Mouse (Mus musculus) midbrain, embryonic 10.5 days (tissue): ENCODE measurements around the gene Gm13539. TPM values are rescaled to one million over a fixed set of nuclear protein-coding genes. Genes with fewer than 3 reads are reported as not detected.
"Not testable (repeated sequence)": the region's sequence is repeated elsewhere in the genome, so short reads cannot be mapped to it uniquely, and the experiment has no call there.

ENCODE experiments used
- DNase-seq: peaks from one replicate; pipeline ENCODE4 v3.0.0-alpha.2; 2017; ENCODE audit warnings: low spot score
- H3K27ac ChIP-seq: fragments of 300-500 bp; sonication (generic); replicated peaks from 2 replicates; pipeline ENCODE4 v1.5.1; 2016; ENCODE audit warnings: mild to moderate bottlenecking
- H3K27me3 ChIP-seq: fragments of 300-500 bp; sonication (generic); 2 replicates; pipeline ENCODE4 v1.6.1; 2016; ENCODE audit warnings: low read depth, mild to moderate bottlenecking; ENCODE audit not compliant: poor library complexity, severe bottlenecking
- H3K36me3 ChIP-seq: fragments of 300-500 bp; sonication (generic); 2 replicates; pipeline ENCODE4 v1.6.1; 2016; ENCODE audit warnings: mild to moderate bottlenecking, moderate library complexity
- H3K4me1 ChIP-seq: fragments of 300-500 bp; sonication (generic); 2 replicates; pipeline ENCODE4 v1.6.1; 2016
- H3K4me3 ChIP-seq: fragments of 300-500 bp; sonication (generic); 2 replicates; pipeline ENCODE4 v1.5.1; 2016; ENCODE audit warnings: mild to moderate bottlenecking, moderate library complexity
- H3K9me3 ChIP-seq: fragments of 300-500 bp; sonication (generic); replicated peaks from 2 replicates; pipeline ENCODE4 v1.6.1; 2016; ENCODE audit warnings: mild to moderate bottlenecking
- WGBS: fragments of 180-500 bp; shearing (Covaris S2); methylation state at CpG from one replicate; pipeline ENCODE4 v1.1.7; 2016; 5-methylcytosine and 5-hydroxymethylcytosine counted together
- polyA plus RNA-seq: library from polyadenylated mRNA; unstranded; fragments of >200 nt; fragmentation: Nextera tagmentation; extraction: Ambion mirVana; gene quantifications from 2 replicates; pipeline ENCODE4 v1.2.1, GENCODE M21; 2016

Gm13539 gene
- polyA plus RNA-seq, 1 experiment from 2014 or later, result not detected

- DNase-seq, result no peak
- no peak overlapping the region for H3K27ac ChIP-seq
- no peaks in the 10 kb centered on the region for H3K27me3 ChIP-seq
- H3K4me1 ChIP-seq, result peaks cover 9% of the 10 kb centered on the region
- H3K36me3 ChIP-seq, result no peaks in the 10 kb centered on the region
- 72% methylated on average over 4 of the region's 4 CpGs for WGBS
- no peak overlapping the region for H3K4me3 ChIP-seq
- no peaks in the 10 kb centered on the region for H3K9me3 ChIP-seq
These were observed 1.1 kb upstream of the Gm13539 start for GRCm38 (mm10) chr2:25780921-25781320.

- no peak for DNase-seq
- Histone ChIP-seq H3K27me3 (no peaks in the 10 kb centered on the region), H3K9me3 (no peaks in the 10 kb centered on the region), H3K36me3 (no peaks in the 10 kb centered on the region), H3K27ac (peak overlapping the region; percentile 55; the same call in 1 of the 2 replicates), H3K4me1 (peaks cover 12% of the 10 kb centered on the region), H3K4me3 (no peak overlapping the region)
- 75% methylated on average over 5 of the region's 5 CpGs for WGBS
These were observed 3.7 kb downstream of the Gm13539 start for GRCm38 (mm10) chr2:25785573-25786322.

GRCm38 (mm10) chr2:25789092-25789491 is 7.0 kb downstream of the Gm13539 start:
- DNase-seq, result no peak
- H3K4me1 ChIP-seq, result peaks cover 12% of the 10 kb centered on the region
- 93% methylated on average over 3 of the region's 3 CpGs for WGBS
- H3K27me3 ChIP-seq, result no peaks in the 10 kb centered on the region
- H3K4me3 ChIP-seq, result no peak overlapping the region
- no peaks in the 10 kb centered on the region for H3K36me3 ChIP-seq
- H3K27ac ChIP-seq, result no peak overlapping the region
- no peaks in the 10 kb centered on the region for H3K9me3 ChIP-seq

GRCm38 (mm10) chr2:25797635-25798034 is 15.6 kb downstream of the Gm13539 start:
- no peaks in the 10 kb centered on the region for H3K27me3 ChIP-seq
- H3K27ac ChIP-seq, result no peak overlapping the region
- no peak for DNase-seq
- 47% methylated on average over 2 of the region's 2 CpGs for WGBS
- no peaks in the 10 kb centered on the region for H3K9me3 ChIP-seq
- H3K4me3 ChIP-seq, result no peak overlapping the region
- H3K4me1 ChIP-seq, result peaks cover 14% of the 10 kb centered on the region
- no peaks in the 10 kb centered on the region for H3K36me3 ChIP-seq

DNA sequence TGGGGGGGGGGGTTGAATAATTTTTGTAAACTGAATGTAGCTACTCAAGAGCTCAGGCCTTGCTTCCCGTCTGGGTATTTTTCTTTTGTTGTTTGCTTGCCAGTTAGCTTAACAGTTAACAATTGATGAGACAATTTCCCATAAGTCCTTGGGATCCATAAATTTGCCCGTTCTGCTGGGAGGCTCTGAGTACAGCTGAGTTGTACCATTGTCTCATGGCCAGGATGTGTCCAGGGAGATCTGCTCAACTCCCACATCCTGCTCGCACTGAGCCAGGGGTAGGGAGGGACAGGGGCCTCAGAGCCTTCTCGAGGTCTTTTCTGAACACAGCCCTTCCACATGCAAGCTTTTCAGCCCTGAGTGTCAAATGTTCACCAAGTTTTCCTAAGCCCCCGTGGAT is 16.0 kb downstream of the Gm13539 start:
- Histone ChIP-seq H3K4me3 (no peak overlapping the region), H3K27ac (0 out of 2 replicates have a peak overlapping the region, but pooled peaks have one; percentile 52), H3K27me3 (no peaks in the 10 kb centered on the region), H3K4me1 (peaks cover 14% of the 10 kb centered on the region), H3K9me3 (no peaks in the 10 kb centered on the region), H3K36me3 (no peaks in the 10 kb centered on the region)
- WGBS, result 55% methylated on average over 5 of the region's 5 CpGs
- DNase-seq, result no peak

DNA sequence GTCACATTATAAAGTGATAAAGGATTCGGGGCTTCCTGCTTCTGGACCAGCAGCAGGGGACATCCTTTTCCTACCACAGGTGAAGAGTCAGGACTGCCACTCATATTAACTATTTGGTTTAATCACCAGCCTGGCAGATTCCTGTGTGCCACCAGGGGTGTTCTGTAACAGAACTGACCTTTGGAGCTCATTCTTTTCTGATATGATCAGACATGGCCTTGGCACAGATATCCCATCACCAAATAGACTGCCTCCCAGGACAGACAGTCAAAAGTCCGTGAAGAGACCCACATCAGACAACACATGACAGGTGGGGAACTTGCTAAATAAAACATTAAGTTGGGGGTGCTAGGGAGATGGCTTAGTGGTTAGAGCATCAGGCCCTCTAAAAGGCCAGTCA is 29.7 kb downstream of the Gm13539 start:
- Histone ChIP-seq H3K27ac (no peak overlapping the region), H3K9me3 (no peaks in the 10 kb centered on the region), H3K4me1 (no peaks in the 10 kb centered on the region), H3K36me3 (no peaks in the 10 kb centered on the region), H3K4me3 (no peak overlapping the region), H3K27me3 (no peaks in the 10 kb centered on the region)
- 80% methylated on average over 2 of the region's 2 CpGs for WGBS
- DNase-seq, result no peak

- H3K27me3 ChIP-seq, result no peaks in the 10 kb centered on the region
- no peaks in the 10 kb centered on the region for H3K4me1 ChIP-seq
- no peaks in the 10 kb centered on the region for H3K9me3 ChIP-seq
- no peak overlapping the region for H3K4me3 ChIP-seq
- DNase-seq, result no peak
- 77% methylated on average over 5 of the region's 5 CpGs for WGBS
- H3K27ac ChIP-seq, result no peak overlapping the region
- H3K36me3 ChIP-seq, result no peaks in the 10 kb centered on the region
These were observed 31.3 kb downstream of the Gm13539 start for GRCm38 (mm10) chr2:25813364-25813763.

DNA sequence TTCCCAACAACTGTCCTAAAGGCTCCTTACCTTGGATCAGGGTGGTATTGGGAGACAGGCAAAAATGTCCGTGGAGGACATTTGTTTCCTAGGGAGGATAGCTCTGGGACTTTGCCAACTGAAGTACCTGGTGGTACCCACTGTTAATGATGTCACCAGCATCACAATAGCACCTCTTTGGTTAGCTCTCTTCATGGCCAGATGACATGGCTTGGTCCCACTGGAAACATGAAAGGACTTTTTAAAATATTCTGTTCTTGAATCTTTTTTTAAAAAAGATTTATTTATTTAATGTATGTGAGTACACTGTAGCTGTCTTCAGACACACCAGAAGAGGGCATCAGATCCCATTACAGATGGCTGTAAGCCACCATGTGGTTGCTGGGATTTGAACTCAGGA is 33.7 kb downstream of the Gm13539 start, which contains the start of gene Glt6d1:
Gene Glt6d1, minus strand, starts transcription at position 101 of the 400 bp plus-strand sequence.
- not testable (repeated sequence) for H3K27me3 ChIP-seq, H3K4me1 ChIP-seq, H3K36me3 ChIP-seq, H3K9me3 ChIP-seq, H3K4me3 ChIP-seq, DNase-seq, H3K27ac ChIP-seq
- WGBS, result 80% methylated on average over 1 of the region's 1 CpGs

DNA sequence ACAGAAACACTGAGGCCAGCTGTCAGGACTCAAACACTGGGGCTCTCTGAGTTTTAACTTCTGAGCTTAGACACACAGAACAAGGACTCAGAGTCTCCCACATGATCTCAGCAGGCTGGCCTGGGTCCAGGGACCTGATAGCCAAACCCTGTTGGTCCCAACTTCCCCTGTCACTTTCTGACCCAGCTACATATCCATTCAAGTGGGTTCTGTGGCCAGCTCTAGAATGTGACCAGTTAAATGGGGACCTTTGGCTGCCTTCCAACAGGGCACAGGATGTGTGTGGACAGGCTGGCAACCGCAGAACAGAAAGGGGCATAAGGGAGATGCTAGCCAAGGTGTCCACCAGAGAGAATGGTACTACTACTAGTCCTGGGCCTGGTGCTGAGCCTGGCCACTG is 40.7 kb downstream of the Gm13539 start, which contains the start of gene Lcn9:
Gene Lcn9, plus strand, starts transcription at position 348 of the 400 bp plus-strand sequence.
- 96% methylated on average over 1 of the region's 1 CpGs for WGBS
- DNase-seq, result no peak
- H3K4me1 ChIP-seq, result no peaks in the 10 kb centered on the region

GRCm38 (mm10) chr2:25824751-25825150 is 42.7 kb downstream of the Gm13539 start:
- no peak overlapping the region for H3K4me3 ChIP-seq
- H3K27ac ChIP-seq, result no peak overlapping the region
- DNase-seq, result no peak
- no peaks in the 10 kb centered on the region for H3K4me1 ChIP-seq
- WGBS, result 85% methylated on average over 3 of the region's 3 CpGs
- H3K36me3 ChIP-seq, result no peaks in the 10 kb centered on the region
- H3K9me3 ChIP-seq, result no peaks in the 10 kb centered on the region
- H3K27me3 ChIP-seq, result no peaks in the 10 kb centered on the region

More for the DNA sequence above, 40.7 kb downstream of the Gm13539 start, which contains the start of gene Lcn9:
- H3K9me3 ChIP-seq, result no peaks in the 10 kb centered on the region
- no peak within 1 kb of the TSS for H3K4me3 ChIP-seq
- no peaks in the 10 kb centered on the region for H3K36me3 ChIP-seq
- H3K27me3 ChIP-seq, result no peaks in the 10 kb centered on the region
- H3K27ac ChIP-seq, result no peak within 1 kb of the TSS

GRCm38 (mm10) chr2:25828344-25828947 is 46.4 kb downstream of the Gm13539 start:
- WGBS, result 83% methylated on average over 8 of the region's 8 CpGs
- no peak overlapping the region for H3K27ac ChIP-seq
- H3K4me3 ChIP-seq, result no peak overlapping the region
- DNase-seq, result no peak
- no peaks in the 10 kb centered on the region for H3K4me1 ChIP-seq
- no peaks in the 10 kb centered on the region for H3K9me3 ChIP-seq
- H3K36me3 ChIP-seq, result no peaks in the 10 kb centered on the region
- no peaks in the 10 kb centered on the region for H3K27me3 ChIP-seq

DNA sequence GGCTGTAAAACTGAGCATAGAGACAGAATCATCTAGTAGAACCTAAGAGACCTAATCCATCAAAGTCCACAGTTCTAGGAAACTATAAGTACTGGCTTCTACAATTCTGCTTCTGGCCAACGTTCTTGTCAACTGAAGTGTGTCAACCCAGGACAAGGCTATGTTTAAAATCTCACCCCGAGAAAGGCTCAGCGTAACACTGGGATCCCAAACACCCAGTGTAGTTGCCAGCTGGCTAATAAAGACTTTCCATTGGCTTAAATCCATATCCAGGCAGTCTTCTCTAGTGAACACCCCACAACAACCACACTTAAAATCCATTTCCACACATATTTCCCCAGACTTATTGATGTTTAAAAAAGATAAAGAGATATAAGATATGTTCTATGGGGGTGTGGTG is 48.7 kb downstream of the Gm13539 start:
- no peak overlapping the region for H3K4me3 ChIP-seq
- no peak overlapping the region for H3K27ac ChIP-seq
- no peaks in the 10 kb centered on the region for H3K27me3 ChIP-seq
- DNase-seq, result no peak
- no peaks in the 10 kb centered on the region for H3K9me3 ChIP-seq
- no peaks in the 10 kb centered on the region for H3K4me1 ChIP-seq
- 83% methylated on average over 3 of the region's 3 CpGs for WGBS
- no peaks in the 10 kb centered on the region for H3K36me3 ChIP-seq

- H3K9me3 ChIP-seq, result no peaks in the 10 kb centered on the region
- 52% methylated on average over 5 of the region's 5 CpGs for WGBS
These were observed 54.2 kb downstream of the Gm13539 start for GRCm38 (mm10) chr2:25836291-25836690.

More at GRCm38 (mm10) chr2:25836291-25836690, 54.2 kb downstream of the Gm13539 start:
- peak; percentile 67 for DNase-seq
- no peak overlapping the region for H3K27ac ChIP-seq
- no peaks in the 10 kb centered on the region for H3K36me3 ChIP-seq
- H3K27me3 ChIP-seq, result no peaks in the 10 kb centered on the region
- no peak overlapping the region for H3K4me3 ChIP-seq
- 0 out of 2 replicates have a peak, but pooled peaks cover 4% of the 10 kb centered on the region for H3K4me1 ChIP-seq
